Mouse (Mus musculus) thymus, postnatal 4 days (tissue): ENCODE measurements around the gene Tnfrsf18.

Experiments used
- DNase-seq: peaks from one replicate; pipeline ENCODE4 v3.0.0; 2021

Tnfrsf18 gene

GRCm38 (mm10) chr4:156077499-156078301 lies 51.7 kb downstream of the Tnfrsf18 start:
- peak; percentile 85 for DNase-seq
